Mouse (Mus musculus): ENCODE data around the gene Cnot4. TPM values are rescaled to one million over a fixed set of nuclear protein-coding genes. Genes with fewer than 3 reads are reported as not detected.
A peak's percentile ranks its signal among the peaks of the same experiment; 100 is the strongest.

The Cnot4 gene
- polyA plus RNA-seq, 1 experiment from 2014 or later: 35.0 TPM

- no peaks in the 10 kb centered on the region for H3K27me3 ChIP-seq
- no peak within 1 kb of the TSS for H3K27ac ChIP-seq
- H3K4me2 ChIP-seq: peak within 1 kb of the TSS; percentile 43
- no peaks in the 10 kb centered on the region for H3K36me3 ChIP-seq (ENCODE audit: poor library complexity, severe bottlenecking)
- no peak within 1 kb of the TSS for H3K9ac ChIP-seq
- 7% methylated on average over 20 of the region's 20 CpGs for WGBS
- H3K4me3 ChIP-seq: no peak within 1 kb of the TSS
- peaks cover 9% of the 10 kb centered on the region for H3K4me1 ChIP-seq
- no peaks in the 10 kb centered on the region for H3K9me3 ChIP-seq (replicated peaks)
- ATAC-seq: peak; percentile 53; the same call in 1 of the 2 replicates
These were observed 145.3 kb downstream of the Cnot4 start, which contains the start of gene Slc23a4 for GRCm38 (mm10) chr6:34988081-34988761. Slc23a4 (minus strand) TSS chr6:34988404.

GRCm38 (mm10) chr6:34987085-34987645 lies 146.4 kb downstream of the Cnot4 start:
- no peaks in the 10 kb centered on the region for H3K27me3 ChIP-seq
- no peak overlapping the region for H3K9ac ChIP-seq
- H3K9me3 ChIP-seq (replicated peaks): no peaks in the 10 kb centered on the region
- peaks cover 9% of the 10 kb centered on the region for H3K4me1 ChIP-seq
- WGBS: 93% methylated on average over 12 of the region's 12 CpGs
- no peak overlapping the region for H3K27ac ChIP-seq
- no peak overlapping the region for H3K4me2 ChIP-seq
- ATAC-seq: no peak
- no peaks in the 10 kb centered on the region for H3K36me3 ChIP-seq (ENCODE audit: poor library complexity, severe bottlenecking)
- H3K4me3 ChIP-seq: no peak overlapping the region

DNA sequence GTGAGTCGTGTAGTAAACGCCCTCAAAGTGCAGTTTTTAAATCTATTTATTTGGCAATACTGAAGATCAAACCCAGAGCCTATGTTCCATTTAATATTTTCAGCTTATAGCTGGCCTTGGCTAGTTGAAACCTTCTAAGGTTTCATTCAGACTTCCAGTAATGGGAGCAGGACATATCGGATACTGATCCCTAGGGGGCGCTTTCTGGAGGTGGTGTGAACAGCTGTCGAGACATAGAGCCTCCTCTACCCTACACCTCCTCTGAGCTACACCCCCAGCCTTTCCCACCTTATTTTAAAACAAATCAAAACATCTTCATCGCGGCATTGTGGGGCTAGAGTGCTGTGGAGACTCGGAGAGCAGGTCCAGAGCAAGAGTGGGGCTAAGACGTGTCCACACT lies 152.9 kb downstream of the Cnot4 start:
- no peak for ATAC-seq
- H3K4me2 ChIP-seq: no peak overlapping the region
- no peak overlapping the region for H3K4me3 ChIP-seq
- H3K36me3 ChIP-seq (ENCODE audit: poor library complexity, severe bottlenecking): no peaks in the 10 kb centered on the region
- H3K4me1 ChIP-seq: no peaks in the 10 kb centered on the region
- no peak overlapping the region for H3K27ac ChIP-seq
- H3K27me3 ChIP-seq: no peaks in the 10 kb centered on the region
- 69% methylated on average over 9 of the region's 9 CpGs for WGBS
- H3K9me3 ChIP-seq (replicated peaks): no peaks in the 10 kb centered on the region
- no peak overlapping the region for H3K9ac ChIP-seq

GRCm38 (mm10) chr6:34979291-34979690 lies 154.2 kb downstream of the Cnot4 start:
- 87% methylated on average over 3 of the region's 3 CpGs for WGBS
- H3K4me2 ChIP-seq: no peak overlapping the region
- H3K4me1 ChIP-seq: no peaks in the 10 kb centered on the region
- no peaks in the 10 kb centered on the region for H3K27me3 ChIP-seq
- H3K9ac ChIP-seq: no peak overlapping the region
- no peaks in the 10 kb centered on the region for H3K9me3 ChIP-seq (replicated peaks)
- H3K4me3 ChIP-seq: no peak overlapping the region
- no peak for ATAC-seq
- H3K27ac ChIP-seq: no peak overlapping the region
- no peaks in the 10 kb centered on the region for H3K36me3 ChIP-seq (ENCODE audit: poor library complexity, severe bottlenecking)

Other genes with a start within 250 kb of the Cnot4 start
- gene Wdr91, start 222.8 kb downstream of the Cnot4 start, polyA plus RNA-seq (2015; fragmentation: Nextera tagmentation; extraction: Ambion mirVana): 9.7 and 10.7 TPM in 2 replicates
- gene Stra8, start 213.6 kb downstream of the Cnot4 start, polyA plus RNA-seq (2015; fragmentation: Nextera tagmentation; extraction: Ambion mirVana): not detected in 2 replicates
- gene Slc23a4, start 145.3 kb downstream of the Cnot4 start, polyA plus RNA-seq (2015; fragmentation: Nextera tagmentation; extraction: Ambion mirVana): 0.39 and 0.74 TPM in 2 replicates
- gene Nup205, start 43.7 kb upstream of the Cnot4 start, polyA plus RNA-seq (2015; fragmentation: Nextera tagmentation; extraction: Ambion mirVana): 34.0 and 37.9 TPM in 2 replicates
- 0.50 and 0.94 TPM in 2 replicates for gene Slc13a4, start 174.4 kb upstream of the Cnot4 start, polyA plus RNA-seq (2015; fragmentation: Nextera tagmentation; extraction: Ambion mirVana)
- not detected in 2 replicates for gene Fam180a, start 192.4 kb upstream of the Cnot4 start, polyA plus RNA-seq (2015; fragmentation: Nextera tagmentation; extraction: Ambion mirVana)

All from forebrain, embryonic 13.5 days (tissue).